Mouse (Mus musculus): ENCODE data around the gene Ap1m2.

Ap1m2 gene

DNA sequence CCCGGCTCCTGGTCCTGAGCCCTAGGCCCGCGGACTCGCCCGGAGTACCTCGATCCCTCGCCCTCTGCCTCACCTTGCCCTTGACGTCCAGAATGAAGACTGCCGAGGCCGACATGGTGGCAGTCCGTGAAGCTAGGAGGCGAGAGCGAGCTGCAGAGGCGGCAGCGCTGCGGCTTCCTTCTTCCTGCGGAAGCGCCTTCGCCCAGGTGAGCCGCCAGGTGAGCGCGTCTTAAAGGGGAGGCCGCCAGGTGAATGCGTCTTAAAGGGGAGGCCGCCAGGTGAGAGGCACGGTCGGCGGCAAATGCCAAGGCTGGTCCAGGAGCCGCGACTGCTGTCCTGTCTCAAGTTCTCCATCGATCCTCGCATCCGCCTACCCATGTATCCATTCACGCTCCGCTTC, at the start of gene Ap1m2:
Gene Ap1m2, minus strand, starts transcription at position 204 of the 400 bp plus-strand sequence.
- no peak for DNase-seq (ENCODE audit: low spot score)

GRCm38 (mm10) chr9:21356981-21357718, 45.0 kb upstream of the Ap1m2 start:
- peak; percentile 80 for DNase-seq (ENCODE audit: low spot score)

GRCm38 (mm10) chr9:21354796-21355195, 42.7 kb upstream of the Ap1m2 start:
- no peak for DNase-seq (ENCODE audit: low spot score)

- no peak for DNase-seq (ENCODE audit: low spot score)
Observed at GRCm38 (mm10) chr9:21353373-21353686, 41.2 kb upstream of the Ap1m2 start.

GRCm38 (mm10) chr9:21352463-21353372, 40.6 kb upstream of the Ap1m2 start:
- no peak for DNase-seq (ENCODE audit: low spot score)

DNA sequence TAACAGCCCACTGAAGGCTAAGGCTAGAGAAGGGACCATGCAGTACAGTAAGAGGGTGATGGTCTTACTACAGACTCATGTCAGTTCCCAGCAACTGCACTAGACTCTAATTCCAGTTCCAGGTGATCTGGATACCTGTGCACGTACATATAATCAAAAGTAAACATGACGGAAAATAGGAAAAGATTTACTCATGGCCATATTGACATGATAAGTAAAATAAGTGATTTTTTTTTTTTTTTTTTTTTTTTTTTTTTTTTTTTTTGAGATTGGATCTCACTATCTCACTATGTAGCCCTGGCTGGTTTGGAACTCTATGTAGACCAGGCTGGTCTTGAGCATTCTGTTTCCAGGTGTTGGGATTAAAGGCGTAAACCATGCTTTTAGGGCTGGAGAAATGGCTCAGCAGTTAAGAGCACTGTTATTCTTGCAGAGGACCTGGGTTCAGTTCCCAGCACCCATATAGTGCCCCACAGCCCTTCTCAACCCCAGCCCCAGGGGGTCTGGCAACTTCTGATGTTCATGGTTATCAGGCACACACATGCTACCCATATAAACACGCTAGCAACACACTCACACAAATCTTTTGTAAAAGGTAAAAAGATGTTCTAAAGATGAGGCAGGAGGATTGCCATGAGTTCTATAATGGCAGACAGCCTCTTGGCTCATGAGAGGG, 39.7 kb upstream of the Ap1m2 start:
- no peak for DNase-seq (ENCODE audit: low spot score)

GRCm38 (mm10) chr9:21351178-21351577, 39.0 kb upstream of the Ap1m2 start:
- DNase-seq (ENCODE audit: low spot score), result peak; percentile 40

DNA sequence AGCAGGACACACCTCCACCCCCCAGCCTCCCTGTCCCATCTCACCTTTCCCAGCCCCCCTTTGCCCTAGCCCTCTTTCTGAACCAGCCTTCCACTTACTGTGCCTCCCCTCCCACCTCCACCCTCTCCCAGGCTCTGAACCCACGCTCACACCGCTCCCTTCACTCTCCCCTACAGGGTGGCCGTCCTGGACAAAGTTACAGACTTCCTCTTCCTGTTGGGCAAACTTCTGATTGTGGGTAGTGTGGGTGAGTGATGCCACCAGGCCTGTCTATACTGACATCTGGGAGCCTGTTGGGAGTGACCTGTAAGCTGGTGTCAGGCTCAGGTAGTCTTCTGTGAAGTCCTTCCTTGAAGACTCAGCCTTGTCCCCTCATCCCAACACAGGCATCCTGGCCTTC, 36.0 kb upstream of the Ap1m2 start:
- no peak for DNase-seq (ENCODE audit: low spot score)

GRCm38 (mm10) chr9:21346627-21347365, 34.7 kb upstream of the Ap1m2 start:
- DNase-seq (ENCODE audit: low spot score), result no peak

GRCm38 (mm10) chr9:21340411-21340810, 28.3 kb upstream of the Ap1m2 start:
- no peak for DNase-seq (ENCODE audit: low spot score)

DNA sequence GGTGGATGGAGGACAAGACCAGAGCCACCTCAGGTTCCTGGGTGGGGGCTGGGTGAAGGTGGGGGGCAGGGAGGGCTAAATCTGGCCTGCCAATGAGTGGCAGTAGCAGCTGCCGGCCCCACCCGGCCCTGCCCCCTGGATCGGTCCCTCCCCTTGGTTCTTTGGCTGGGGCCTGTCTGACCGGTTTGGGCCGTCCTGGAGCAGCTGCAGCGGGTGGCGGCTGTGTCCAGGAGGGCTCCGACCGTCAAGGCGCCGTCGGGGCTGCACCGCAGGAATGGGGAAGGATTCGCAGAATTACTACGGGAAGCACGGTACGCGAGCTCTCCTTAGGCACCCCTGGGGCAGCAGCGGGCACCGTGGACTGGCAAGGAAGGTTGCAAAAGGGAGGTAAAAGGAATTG, 25.5 kb upstream of the Ap1m2 start:
- DNase-seq (ENCODE audit: low spot score), result no peak

- peak; percentile 26 for DNase-seq (ENCODE audit: low spot score)
Observed at GRCm38 (mm10) chr9:21336491-21336890, 24.4 kb upstream of the Ap1m2 start.

- DNase-seq (ENCODE audit: low spot score), result peak; percentile 43
Observed at GRCm38 (mm10) chr9:21335391-21335790, 23.3 kb upstream of the Ap1m2 start.

DNA sequence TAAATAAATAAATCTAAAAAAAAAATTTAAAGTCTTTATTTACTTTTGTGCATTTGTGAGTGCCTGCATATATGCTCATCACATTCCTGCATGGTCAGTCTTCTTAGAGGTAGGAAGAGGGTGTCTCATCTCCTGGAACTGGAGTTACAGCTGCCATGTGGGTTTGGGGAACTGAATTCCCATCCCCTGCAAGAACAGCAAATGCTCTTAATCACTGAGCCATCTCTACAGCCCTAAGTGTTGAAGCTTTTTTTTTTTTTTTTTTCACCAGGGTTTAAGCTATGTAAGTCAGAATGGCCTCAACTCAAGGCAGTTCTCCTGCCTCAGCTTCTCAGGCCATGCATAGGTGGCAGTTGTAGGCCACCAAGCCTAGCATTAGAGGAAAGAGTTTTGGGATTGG, 22.6 kb upstream of the Ap1m2 start:
- DNase-seq (ENCODE audit: low spot score), result no peak

- no peak for DNase-seq (ENCODE audit: low spot score)
Observed at GRCm38 (mm10) chr9:21333523-21333922, 21.4 kb upstream of the Ap1m2 start.

DNA sequence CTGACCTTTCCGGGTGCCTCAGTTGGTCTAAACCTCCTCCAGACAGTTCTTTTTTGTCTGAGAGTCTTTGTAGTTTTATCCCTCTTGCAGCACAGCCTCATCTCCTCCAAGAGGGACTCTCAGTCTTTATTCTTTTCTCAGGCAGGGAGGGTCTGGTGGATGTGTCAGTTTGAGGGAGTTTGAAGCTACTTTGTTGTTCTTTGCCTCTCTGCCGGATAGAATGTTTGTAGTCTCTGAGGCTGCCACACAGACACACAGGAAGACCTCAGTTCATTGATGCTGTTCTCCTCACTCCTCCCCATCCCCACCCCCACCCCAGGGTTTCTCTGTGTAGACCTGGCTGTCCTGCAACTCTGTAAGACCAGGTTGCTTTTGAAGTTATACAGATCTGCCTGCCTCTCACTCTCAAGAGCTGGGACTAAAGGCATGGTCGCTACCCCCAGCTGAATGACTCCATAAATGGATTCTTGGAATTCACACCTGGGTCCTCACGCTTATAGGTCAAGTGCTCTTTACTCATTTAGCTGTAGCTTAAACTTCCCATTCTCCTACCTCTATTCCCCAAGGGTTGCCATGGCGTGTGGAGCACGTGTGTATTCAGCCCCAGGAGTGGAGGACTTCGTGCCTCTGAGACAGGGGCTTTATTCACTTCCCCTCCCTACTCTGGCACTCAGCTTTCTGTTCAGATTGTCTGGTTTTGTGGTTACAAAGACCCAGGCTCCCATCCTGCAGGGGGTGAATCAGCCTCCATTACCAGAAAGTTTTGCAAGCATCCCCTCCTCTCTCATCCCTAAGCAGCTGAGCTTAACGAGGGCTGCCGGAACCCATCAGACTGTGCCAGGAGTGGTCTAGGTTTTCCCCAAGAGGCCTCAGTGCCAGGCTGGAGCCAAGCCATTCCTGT, 20.3 kb upstream of the Ap1m2 start:
- no peak for DNase-seq (ENCODE audit: low spot score)

GRCm38 (mm10) chr9:21331365-21332140, 19.4 kb upstream of the Ap1m2 start:
- no peak for DNase-seq (ENCODE audit: low spot score)

GRCm38 (mm10) chr9:21329699-21330289, 17.7 kb upstream of the Ap1m2 start:
- DNase-seq (ENCODE audit: low spot score), result no peak

- DNase-seq (ENCODE audit: low spot score), result peak; percentile 36
Observed at GRCm38 (mm10) chr9:21329041-21329440, 16.9 kb upstream of the Ap1m2 start.

DNA sequence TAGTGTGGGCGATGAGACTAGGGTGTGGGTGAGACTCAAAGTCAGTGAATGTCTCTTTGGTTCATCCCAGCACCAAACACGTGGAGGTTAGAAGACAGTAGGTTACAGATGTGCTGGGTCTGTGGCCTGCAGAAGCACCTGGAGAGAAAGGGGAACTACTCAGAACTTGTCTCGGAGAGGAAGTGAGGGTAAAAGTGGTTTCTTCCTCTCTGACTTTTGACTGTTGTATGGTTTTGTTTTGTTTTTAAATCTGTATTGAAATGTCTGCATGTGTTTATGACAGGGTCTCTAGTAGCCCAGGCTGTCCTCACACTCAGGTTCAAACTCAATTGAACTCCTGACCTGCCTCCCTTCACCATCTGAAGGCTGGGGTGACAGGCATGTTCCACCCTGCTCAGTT, 15.9 kb upstream of the Ap1m2 start:
- DNase-seq (ENCODE audit: low spot score), result no peak

All from adipocyte (in vitro differentiated cells).